Mouse (Mus musculus): Measurements from ENCODE around the gene Nppb.

The Nppb gene

GRCm38 (mm10) chr4:147977726-147978125, 7.9 kb upstream of the Nppb start:
- no peak for DNase-seq (ENCODE audit: low spot score)

- no peak for DNase-seq (ENCODE audit: low spot score)
Observed at GRCm38 (mm10) chr4:147978391-147978790, 7.2 kb upstream of the Nppb start.

GRCm38 (mm10) chr4:147979441-147979860, 6.1 kb upstream of the Nppb start:
- DNase-seq (ENCODE audit: low spot score), result no peak

GRCm38 (mm10) chr4:147993571-147994095, 8.0 kb downstream of the Nppb start:
- no peak for DNase-seq (ENCODE audit: low spot score)

GRCm38 (mm10) chr4:147995311-147995710, 9.7 kb downstream of the Nppb start:
- DNase-seq (ENCODE audit: low spot score), result no peak

- DNase-seq (ENCODE audit: low spot score), result no peak
Observed at GRCm38 (mm10) chr4:148000202-148000772, 14.7 kb downstream of the Nppb start, which contains the start of gene Nppa. TSS of gene Nppa (plus strand) at chr4:148000722.

GRCm38 (mm10) chr4:148001013-148001789, 15.6 kb downstream of the Nppb start:
- DNase-seq (ENCODE audit: low spot score), result no peak

- DNase-seq (ENCODE audit: low spot score), result peak; percentile 38
Observed at GRCm38 (mm10) chr4:148001866-148002265, 16.3 kb downstream of the Nppb start.

GRCm38 (mm10) chr4:148004361-148004760, 18.8 kb downstream of the Nppb start:
- DNase-seq (ENCODE audit: low spot score), result no peak

GRCm38 (mm10) chr4:148008412-148008811, 22.8 kb downstream of the Nppb start:
- DNase-seq (ENCODE audit: low spot score), result peak; percentile 36

GRCm38 (mm10) chr4:148009641-148010040, 24.1 kb downstream of the Nppb start:
- no peak for DNase-seq (ENCODE audit: low spot score)

GRCm38 (mm10) chr4:148011332-148011731, 25.7 kb downstream of the Nppb start:
- DNase-seq (ENCODE audit: low spot score), result no peak

GRCm38 (mm10) chr4:148012216-148012615, 26.6 kb downstream of the Nppb start:
- DNase-seq (ENCODE audit: low spot score), result no peak

GRCm38 (mm10) chr4:148015418-148015817, 29.8 kb downstream of the Nppb start:
- DNase-seq (ENCODE audit: low spot score), result peak; percentile 28

GRCm38 (mm10) chr4:148016981-148017380, 31.4 kb downstream of the Nppb start:
- no peak for DNase-seq (ENCODE audit: low spot score)

- no peak for DNase-seq (ENCODE audit: low spot score)
Observed at GRCm38 (mm10) chr4:148018410-148018809, 32.8 kb downstream of the Nppb start.

- no peak for DNase-seq (ENCODE audit: low spot score)
Observed at GRCm38 (mm10) chr4:148024003-148024402, 38.4 kb downstream of the Nppb start.

- DNase-seq (ENCODE audit: low spot score), result no peak
Observed at GRCm38 (mm10) chr4:148029297-148029696, 43.7 kb downstream of the Nppb start.

- DNase-seq (ENCODE audit: low spot score), result no peak
Observed at GRCm38 (mm10) chr4:148030506-148030905, 44.9 kb downstream of the Nppb start.

- DNase-seq (ENCODE audit: low spot score), result no peak
Observed at GRCm38 (mm10) chr4:148033858-148034410, 48.3 kb downstream of the Nppb start.

- no peak for DNase-seq (ENCODE audit: low spot score)
Observed at GRCm38 (mm10) chr4:148035440-148035839, 49.9 kb downstream of the Nppb start.
